Mouse (Mus musculus): ENCODE results near the gene Shc4. TPM values are rescaled to one million over a fixed set of nuclear protein-coding genes. Genes with fewer than 3 reads are reported as not detected.
A peak's percentile ranks its signal among the peaks of the same experiment; 100 is the strongest.

Shc4 gene
- polyA plus RNA-seq, 1 experiment from 2014 or later = 1.2 TPM

DNA sequence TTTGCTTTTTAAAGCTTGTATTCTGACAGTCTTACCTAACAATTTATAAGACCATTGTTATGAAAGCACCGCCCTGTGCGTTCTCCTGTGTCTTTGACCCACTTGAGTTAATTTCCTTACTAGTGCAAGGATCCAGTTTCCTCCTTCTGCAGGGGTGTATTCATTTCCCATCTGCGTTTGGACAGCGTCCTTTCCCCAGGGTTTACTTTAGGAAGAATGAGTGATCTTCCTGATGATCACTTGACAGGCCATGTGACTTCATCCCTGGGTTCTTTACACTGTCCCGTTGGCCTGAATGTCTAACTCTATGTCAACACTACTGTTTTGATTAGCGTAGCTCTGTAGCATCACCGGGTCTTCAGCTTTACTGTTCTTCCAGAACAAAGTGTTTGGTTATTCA lies 86.6 kb downstream of the Shc4 start:
- ATAC-seq (ENCODE audit: insufficient number of reproducible peaks, insufficient read depth, low FRiP score, low read depth) = no peak
- no peaks in the 10 kb centered on the region for H3K9me3 ChIP-seq (ENCODE audit: control insufficient read depth, low read length)
- 74% methylated on average over 7 of the region's 7 CpGs for WGBS

GRCm38 (mm10) chr2:125630010-125630409 lies 93.9 kb downstream of the Shc4 start:
- Histone ChIP-seq H3K36me3 (ENCODE audit: control insufficient read depth, insufficient read depth, low read length) (no peaks in the 10 kb centered on the region), H3K27me3 (ENCODE audit: control insufficient read depth, insufficient read depth, low read length) (no peaks in the 10 kb centered on the region), H3K4me2 (ENCODE audit: low read length) (no peak overlapping the region), H3K9ac (ENCODE audit: low read length) (no peak overlapping the region), H3K4me3 (ENCODE audit: control insufficient read depth in 1 of 2, insufficient read depth in 1 of 2, low read depth in 1 of 2, low read length in 2 of 2) (no peak overlapping the region), H3K4me1 (ENCODE audit: control insufficient read depth in 2 of 2, insufficient read depth in 2 of 2, low read length in 2 of 2) (peaks cover 8 to 24% of the 10 kb centered on the region in 2 experiments; a peak in 3 of 4 replicates), H3K9me3 (ENCODE audit: control insufficient read depth, low read length) (no peaks in the 10 kb centered on the region), H3K27ac (replicated peaks in 1 of 2; ENCODE audit: control insufficient read depth in 1 of 2, insufficient read depth in 1 of 2, low read depth in 2 of 2, low read length in 2 of 2) (peak overlapping the region; percentile 80 to 83)
- WGBS = 43% methylated on average over 2 of the region's 2 CpGs
- ATAC-seq (ENCODE audit: insufficient number of reproducible peaks, insufficient read depth, low FRiP score, low read depth) = no peak

More for the DNA sequence above, 86.6 kb downstream of the Shc4 start:
- no peak overlapping the region for H3K4me2 ChIP-seq (ENCODE audit: low read length)
- H3K27ac ChIP-seq (replicated peaks in 1 of 2; ENCODE audit: control insufficient read depth in 1 of 2, insufficient read depth in 1 of 2, low read depth in 2 of 2, low read length in 2 of 2) = no peak overlapping the region
- no peaks in the 10 kb centered on the region for H3K27me3 ChIP-seq (ENCODE audit: control insufficient read depth, insufficient read depth, low read length)
- H3K4me1 ChIP-seq (ENCODE audit: control insufficient read depth in 2 of 2, insufficient read depth in 2 of 2, low read length in 2 of 2) = no peaks in the 10 kb centered on the region
- no peaks in the 10 kb centered on the region for H3K36me3 ChIP-seq (ENCODE audit: control insufficient read depth, insufficient read depth, low read length)
- H3K4me3 ChIP-seq (ENCODE audit: control insufficient read depth in 1 of 2, insufficient read depth in 1 of 2, low read depth in 1 of 2, low read length in 2 of 2) = no peak overlapping the region
- H3K9ac ChIP-seq (ENCODE audit: low read length) = no peak overlapping the region

DNA sequence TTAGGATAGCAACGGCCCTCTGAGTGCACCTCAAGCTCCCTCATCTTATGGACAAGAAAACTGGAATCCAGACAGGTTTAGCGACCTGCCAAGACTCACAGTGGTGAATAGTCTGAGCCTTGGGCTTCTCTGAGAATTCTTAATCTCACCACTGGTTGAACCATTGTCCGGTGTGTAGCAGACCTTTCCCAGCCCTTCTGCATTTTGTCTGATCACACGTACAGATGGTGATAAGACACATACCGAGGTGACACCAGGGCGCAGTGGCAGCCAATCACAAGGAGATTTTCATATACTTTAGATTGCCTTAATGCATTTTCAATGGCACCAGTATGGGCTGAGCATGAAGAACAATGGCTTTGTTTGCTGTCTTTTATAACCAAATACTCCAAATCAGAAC lies 95.5 kb downstream of the Shc4 start:
- Histone ChIP-seq H3K4me1 (ENCODE audit: control insufficient read depth in 2 of 2, insufficient read depth in 2 of 2, low read length in 2 of 2) (peaks cover 8 to 32% of the 10 kb centered on the region in 2 experiments), H3K27me3 (ENCODE audit: control insufficient read depth, insufficient read depth, low read length) (no peaks in the 10 kb centered on the region), H3K27ac (replicated peaks in 1 of 2; ENCODE audit: control insufficient read depth in 1 of 2, insufficient read depth in 1 of 2, low read depth in 2 of 2, low read length in 2 of 2) (peak overlapping the region; percentile 63 to 72), H3K36me3 (ENCODE audit: control insufficient read depth, insufficient read depth, low read length) (no peaks in the 10 kb centered on the region), H3K4me2 (ENCODE audit: low read length) (peak overlapping the region; percentile 30; the same call in 1 of the 2 replicates), H3K9ac (ENCODE audit: low read length) (no peak overlapping the region), H3K9me3 (ENCODE audit: control insufficient read depth, low read length) (no peaks in the 10 kb centered on the region), H3K4me3 (ENCODE audit: control insufficient read depth in 1 of 2, insufficient read depth in 1 of 2, low read depth in 1 of 2, low read length in 2 of 2) (no peak overlapping the region)
- 31% methylated on average over 6 of the region's 6 CpGs for WGBS
- ATAC-seq (ENCODE audit: insufficient number of reproducible peaks, insufficient read depth, low FRiP score, low read depth) = no peak

- 87% methylated on average over 4 of the region's 4 CpGs for WGBS
- H3K4me3 ChIP-seq (ENCODE audit: control insufficient read depth in 1 of 2, insufficient read depth in 1 of 2, low read depth in 1 of 2, low read length in 2 of 2) = no peak overlapping the region
- no peak for ATAC-seq (ENCODE audit: insufficient number of reproducible peaks, insufficient read depth, low FRiP score, low read depth)
- no peaks in the 10 kb centered on the region for H3K36me3 ChIP-seq (ENCODE audit: control insufficient read depth, insufficient read depth, low read length)
- no peak overlapping the region for H3K27ac ChIP-seq (replicated peaks in 1 of 2; ENCODE audit: control insufficient read depth in 1 of 2, insufficient read depth in 1 of 2, low read depth in 2 of 2, low read length in 2 of 2)
- H3K9me3 ChIP-seq (ENCODE audit: control insufficient read depth, low read length) = no peaks in the 10 kb centered on the region
- peaks cover 11 to 37% of the 10 kb centered on the region in 2 experiments for H3K4me1 ChIP-seq (ENCODE audit: control insufficient read depth in 2 of 2, insufficient read depth in 2 of 2, low read length in 2 of 2)
- H3K4me2 ChIP-seq (ENCODE audit: low read length) = no peak overlapping the region
- H3K27me3 ChIP-seq (ENCODE audit: control insufficient read depth, insufficient read depth, low read length) = no peaks in the 10 kb centered on the region
- H3K9ac ChIP-seq (ENCODE audit: low read length) = no peak overlapping the region
Measured at GRCm38 (mm10) chr2:125626536-125626935, 97.4 kb downstream of the Shc4 start.

DNA sequence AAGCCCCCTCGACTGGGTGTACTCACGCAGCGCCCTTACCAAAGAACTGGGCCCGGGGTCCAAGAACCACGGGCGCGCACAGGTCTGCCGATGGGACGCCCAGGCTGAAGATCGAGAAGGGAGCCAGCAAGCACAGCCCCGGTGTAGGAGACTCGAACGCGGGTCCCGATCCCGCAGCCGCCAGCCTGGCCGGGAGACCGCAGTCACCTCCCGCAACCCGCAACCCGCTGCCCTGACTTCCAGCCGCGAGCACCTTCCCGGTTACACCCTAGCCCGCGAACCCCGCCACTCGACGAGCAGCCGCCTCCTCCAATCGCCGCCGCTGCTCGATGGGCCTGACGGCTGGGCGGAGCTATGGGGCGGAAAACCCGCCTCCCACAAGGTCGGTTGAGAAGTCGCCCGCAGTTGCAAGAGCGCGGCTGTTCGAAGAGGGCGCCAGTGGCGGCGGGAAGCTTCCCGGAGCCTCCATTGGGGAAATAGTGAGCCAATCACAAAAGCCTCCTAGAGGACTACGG lies 99.1 kb downstream of the Shc4 start, which contains the start of gene Cep152:
Cep152 (minus strand) TSS at position 277 of the 515 bp plus-strand sequence.
- Histone ChIP-seq H3K36me3 (ENCODE audit: control insufficient read depth, insufficient read depth, low read length) (peaks cover 13% of the 10 kb centered on the region), H3K4me3 (ENCODE audit: control insufficient read depth in 1 of 2, insufficient read depth in 1 of 2, low read depth in 1 of 2, low read length in 2 of 2) (peak within 1 kb of the TSS; percentile 91 to 93)
- under 1% methylated on average over 50 of the region's 50 CpGs for WGBS

GRCm38 (mm10) chr2:125624127-125624685 lies 99.7 kb downstream of the Shc4 start:
- H3K36me3 ChIP-seq (ENCODE audit: control insufficient read depth, insufficient read depth, low read length) = peaks cover 20% of the 10 kb centered on the region
- no peaks in the 10 kb centered on the region for H3K27me3 ChIP-seq (ENCODE audit: control insufficient read depth, insufficient read depth, low read length)
- H3K4me2 ChIP-seq (ENCODE audit: low read length) = peak overlapping the region; percentile 87
- peak overlapping the region; percentile 84 for H3K9ac ChIP-seq (ENCODE audit: low read length)
- H3K4me3 ChIP-seq (ENCODE audit: control insufficient read depth in 1 of 2, insufficient read depth in 1 of 2, low read depth in 1 of 2, low read length in 2 of 2) = peak overlapping the region; percentile 91 to 93
- 12% methylated on average over 9 of the region's 9 CpGs for WGBS
- no peak for ATAC-seq (ENCODE audit: insufficient number of reproducible peaks, insufficient read depth, low FRiP score, low read depth)
- H3K9me3 ChIP-seq (ENCODE audit: control insufficient read depth, low read length) = no peaks in the 10 kb centered on the region
- H3K4me1 ChIP-seq (ENCODE audit: control insufficient read depth in 2 of 2, insufficient read depth in 2 of 2, low read length in 2 of 2) = peaks cover 7 to 28% of the 10 kb centered on the region in 2 experiments
- H3K27ac ChIP-seq (replicated peaks in 1 of 2; ENCODE audit: control insufficient read depth in 1 of 2, insufficient read depth in 1 of 2, low read depth in 2 of 2, low read length in 2 of 2) = peak overlapping the region in 1 of 2 experiments; percentile 48; a peak in 1 of 4 replicates

More for the DNA sequence above, 99.1 kb downstream of the Shc4 start, which contains the start of gene Cep152:
- peak within 1 kb of the TSS; percentile 84 for H3K9ac ChIP-seq (ENCODE audit: low read length)
- peak within 1 kb of the TSS; percentile 87 for H3K4me2 ChIP-seq (ENCODE audit: low read length)
- ATAC-seq (ENCODE audit: insufficient number of reproducible peaks, insufficient read depth, low FRiP score, low read depth) = peak; percentile 95
- peaks cover 7 to 30% of the 10 kb centered on the region in 2 experiments for H3K4me1 ChIP-seq (ENCODE audit: control insufficient read depth in 2 of 2, insufficient read depth in 2 of 2, low read length in 2 of 2)
- H3K27ac ChIP-seq (replicated peaks in 1 of 2; ENCODE audit: control insufficient read depth in 1 of 2, insufficient read depth in 1 of 2, low read depth in 2 of 2, low read length in 2 of 2) = peak within 1 kb of the TSS in 1 of 2 experiments; percentile 65; a peak in 2 of 4 replicates
- H3K9me3 ChIP-seq (ENCODE audit: control insufficient read depth, low read length) = no peaks in the 10 kb centered on the region
- H3K27me3 ChIP-seq (ENCODE audit: control insufficient read depth, insufficient read depth, low read length) = no peaks in the 10 kb centered on the region

GRCm38 (mm10) chr2:125623211-125623610 lies 100.7 kb downstream of the Shc4 start:
- no peak overlapping the region; the same call in 1 of the 2 replicates for H3K9ac ChIP-seq (ENCODE audit: low read length)
- peak overlapping the region; percentile 87 for H3K4me2 ChIP-seq (ENCODE audit: low read length)
- H3K9me3 ChIP-seq (ENCODE audit: control insufficient read depth, low read length) = no peaks in the 10 kb centered on the region
- H3K27ac ChIP-seq (replicated peaks in 1 of 2; ENCODE audit: control insufficient read depth in 1 of 2, insufficient read depth in 1 of 2, low read depth in 2 of 2, low read length in 2 of 2) = no peak overlapping the region
- peaks cover 3 to 22% of the 10 kb centered on the region in 2 experiments for H3K4me1 ChIP-seq (ENCODE audit: control insufficient read depth in 2 of 2, insufficient read depth in 2 of 2, low read length in 2 of 2)
- no peaks in the 10 kb centered on the region for H3K27me3 ChIP-seq (ENCODE audit: control insufficient read depth, insufficient read depth, low read length)
- H3K36me3 ChIP-seq (ENCODE audit: control insufficient read depth, insufficient read depth, low read length) = peaks cover 29% of the 10 kb centered on the region
- no peak for ATAC-seq (ENCODE audit: insufficient number of reproducible peaks, insufficient read depth, low FRiP score, low read depth)
- H3K4me3 ChIP-seq (ENCODE audit: control insufficient read depth in 1 of 2, insufficient read depth in 1 of 2, low read depth in 1 of 2, low read length in 2 of 2) = no peak overlapping the region; a peak in 1 of 4 replicates
- 92% methylated on average over 15 of the region's 15 CpGs for WGBS
